Mouse (Mus musculus): ENCODE results near the gene Plcd1. TPM values are rescaled to one million over a fixed set of nuclear protein-coding genes. Genes with fewer than 3 reads are reported as not detected.

Plcd1 gene
- polyA plus RNA-seq, 1 experiment from 2014 or later = 23.8 TPM

- H3K27ac ChIP-seq (ENCODE audit: low read length) = no peak overlapping the region
- WGBS = 68% methylated on average over 11 of the region's 11 CpGs
- no peak overlapping the region for H3K9ac ChIP-seq (ENCODE audit: low read length)
- H3K4me1 ChIP-seq (ENCODE audit: control insufficient read depth, insufficient read depth, low read length) = peaks cover 14% of the 10 kb centered on the region
- ATAC-seq (replicated peaks; ENCODE audit: extremely low read depth, insufficient read depth, low FRiP score) = no peak
- no peaks in the 10 kb centered on the region for H3K9me3 ChIP-seq (replicated peaks; ENCODE audit: control insufficient read depth, low read length)
- H3K36me3 ChIP-seq (ENCODE audit: control insufficient read depth, insufficient read depth) = no peaks in the 10 kb centered on the region
- no peaks in the 10 kb centered on the region for H3K27me3 ChIP-seq (ENCODE audit: control insufficient read depth, insufficient read depth, low read length)
- H3K4me2 ChIP-seq (ENCODE audit: low read depth, low read length) = no peak overlapping the region
- no peak overlapping the region for H3K4me3 ChIP-seq (ENCODE audit: low read length)
Observed at GRCm38 (mm10) chr9:119048182-119048903, 45.0 kb downstream of the Plcd1 start.

- peaks cover 17% of the 10 kb centered on the region for H3K36me3 ChIP-seq (ENCODE audit: control insufficient read depth, insufficient read depth)
- 90% methylated on average over 15 of the region's 15 CpGs for WGBS
Observed at GRCm38 (mm10) chr9:119040101-119040775, 53.1 kb downstream of the Plcd1 start.

GRCm38 (mm10) chr9:119038574-119038973 lies 54.7 kb downstream of the Plcd1 start:
- no peak overlapping the region for H3K9ac ChIP-seq (ENCODE audit: low read length)
- peaks cover 21% of the 10 kb centered on the region for H3K36me3 ChIP-seq (ENCODE audit: control insufficient read depth, insufficient read depth)
- H3K27me3 ChIP-seq (ENCODE audit: control insufficient read depth, insufficient read depth, low read length) = no peaks in the 10 kb centered on the region
- H3K4me3 ChIP-seq (ENCODE audit: low read length) = no peak overlapping the region
- H3K4me1 ChIP-seq (ENCODE audit: control insufficient read depth, insufficient read depth, low read length) = peaks cover 10% of the 10 kb centered on the region; the same call in 1 of the 2 replicates
- 69% methylated on average over 3 of the region's 3 CpGs for WGBS
- H3K4me2 ChIP-seq (ENCODE audit: low read depth, low read length) = no peak overlapping the region
- no peak for ATAC-seq (replicated peaks; ENCODE audit: extremely low read depth, insufficient read depth, low FRiP score)
- no peaks in the 10 kb centered on the region for H3K9me3 ChIP-seq (replicated peaks; ENCODE audit: control insufficient read depth, low read length)
- no peak overlapping the region for H3K27ac ChIP-seq (ENCODE audit: low read length)

More at GRCm38 (mm10) chr9:119040101-119040775, 53.1 kb downstream of the Plcd1 start:
- Histone ChIP-seq H3K4me2 (ENCODE audit: low read depth, low read length) (no peak overlapping the region), H3K27ac (ENCODE audit: low read length) (no peak overlapping the region), H3K4me1 (ENCODE audit: control insufficient read depth, insufficient read depth, low read length) (peaks cover 10% of the 10 kb centered on the region; the same call in 1 of the 2 replicates), H3K9me3 (replicated peaks; ENCODE audit: control insufficient read depth, low read length) (no peaks in the 10 kb centered on the region), H3K4me3 (ENCODE audit: low read length) (no peak overlapping the region), H3K27me3 (ENCODE audit: control insufficient read depth, insufficient read depth, low read length) (no peaks in the 10 kb centered on the region), H3K9ac (ENCODE audit: low read length) (no peak overlapping the region)
- no peak for ATAC-seq (replicated peaks; ENCODE audit: extremely low read depth, insufficient read depth, low FRiP score)

GRCm38 (mm10) chr9:119037076-119037730 lies 56.1 kb downstream of the Plcd1 start:
- peaks cover 12% of the 10 kb centered on the region for H3K4me1 ChIP-seq (ENCODE audit: control insufficient read depth, insufficient read depth, low read length)
- peaks cover 18% of the 10 kb centered on the region for H3K36me3 ChIP-seq (ENCODE audit: control insufficient read depth, insufficient read depth)
- H3K9me3 ChIP-seq (replicated peaks; ENCODE audit: control insufficient read depth, low read length) = no peaks in the 10 kb centered on the region
- ATAC-seq (replicated peaks; ENCODE audit: extremely low read depth, insufficient read depth, low FRiP score) = no peak
- no peak overlapping the region for H3K9ac ChIP-seq (ENCODE audit: low read length)
- no peak overlapping the region for H3K4me2 ChIP-seq (ENCODE audit: low read depth, low read length)
- peak overlapping the region; percentile 17; the same call in 1 of the 2 replicates for H3K27ac ChIP-seq (ENCODE audit: low read length)
- WGBS = 56% methylated on average over 15 of the region's 15 CpGs
- no peaks in the 10 kb centered on the region for H3K27me3 ChIP-seq (ENCODE audit: control insufficient read depth, insufficient read depth, low read length)
- H3K4me3 ChIP-seq (ENCODE audit: low read length) = no peak overlapping the region

GRCm38 (mm10) chr9:119035836-119036235 lies 57.5 kb downstream of the Plcd1 start:
- 0 out of 2 replicates have a peak, but pooled peaks have one; percentile 30 for ATAC-seq (replicated peaks; ENCODE audit: extremely low read depth, insufficient read depth, low FRiP score)
- H3K27me3 ChIP-seq (ENCODE audit: control insufficient read depth, insufficient read depth, low read length) = no peaks in the 10 kb centered on the region
- no peak overlapping the region for H3K4me3 ChIP-seq (ENCODE audit: low read length)
- H3K4me2 ChIP-seq (ENCODE audit: low read depth, low read length) = no peak overlapping the region
- no peak overlapping the region for H3K9ac ChIP-seq (ENCODE audit: low read length)
- H3K9me3 ChIP-seq (replicated peaks; ENCODE audit: control insufficient read depth, low read length) = no peaks in the 10 kb centered on the region
- H3K36me3 ChIP-seq (ENCODE audit: control insufficient read depth, insufficient read depth) = peaks cover 18% of the 10 kb centered on the region
- no peak overlapping the region for H3K27ac ChIP-seq (ENCODE audit: low read length)
- peaks cover 16% of the 10 kb centered on the region for H3K4me1 ChIP-seq (ENCODE audit: control insufficient read depth, insufficient read depth, low read length)
- 41% methylated on average over 7 of the region's 7 CpGs for WGBS

- H3K9me3 ChIP-seq (replicated peaks; ENCODE audit: control insufficient read depth, low read length) = no peaks in the 10 kb centered on the region
- no peak for ATAC-seq (replicated peaks; ENCODE audit: extremely low read depth, insufficient read depth, low FRiP score)
Observed at GRCm38 (mm10) chr9:119034676-119035665, 58.3 kb downstream of the Plcd1 start.

GRCm38 (mm10) chr9:119034069-119034468 lies 59.2 kb downstream of the Plcd1 start:
- H3K4me2 ChIP-seq (ENCODE audit: low read depth, low read length) = no peak overlapping the region
- peaks cover 16% of the 10 kb centered on the region for H3K4me1 ChIP-seq (ENCODE audit: control insufficient read depth, insufficient read depth, low read length)
- no peak overlapping the region for H3K27ac ChIP-seq (ENCODE audit: low read length)
- H3K9ac ChIP-seq (ENCODE audit: low read length) = no peak overlapping the region
- H3K4me3 ChIP-seq (ENCODE audit: low read length) = no peak overlapping the region
- ATAC-seq (replicated peaks; ENCODE audit: extremely low read depth, insufficient read depth, low FRiP score) = no peak
- H3K9me3 ChIP-seq (replicated peaks; ENCODE audit: control insufficient read depth, low read length) = no peaks in the 10 kb centered on the region
- WGBS = 89% methylated on average over 8 of the region's 8 CpGs
- H3K27me3 ChIP-seq (ENCODE audit: control insufficient read depth, insufficient read depth, low read length) = no peaks in the 10 kb centered on the region
- peaks cover 24% of the 10 kb centered on the region for H3K36me3 ChIP-seq (ENCODE audit: control insufficient read depth, insufficient read depth)

More at GRCm38 (mm10) chr9:119034676-119035665, 58.3 kb downstream of the Plcd1 start:
- Histone ChIP-seq H3K4me2 (ENCODE audit: low read depth, low read length) (no peak overlapping the region), H3K4me1 (ENCODE audit: control insufficient read depth, insufficient read depth, low read length) (peaks cover 16% of the 10 kb centered on the region), H3K27ac (ENCODE audit: low read length) (no peak overlapping the region), H3K27me3 (ENCODE audit: control insufficient read depth, insufficient read depth, low read length) (no peaks in the 10 kb centered on the region), H3K36me3 (ENCODE audit: control insufficient read depth, insufficient read depth) (peaks cover 26% of the 10 kb centered on the region), H3K9ac (ENCODE audit: low read length) (no peak overlapping the region), H3K4me3 (ENCODE audit: low read length) (no peak overlapping the region)
- 87% methylated on average over 29 of the region's 29 CpGs for WGBS

- H3K4me3 ChIP-seq (ENCODE audit: low read length) = no peak overlapping the region
- no peaks in the 10 kb centered on the region for H3K9me3 ChIP-seq (replicated peaks; ENCODE audit: control insufficient read depth, low read length)
- H3K4me1 ChIP-seq (ENCODE audit: control insufficient read depth, insufficient read depth, low read length) = peaks cover 16% of the 10 kb centered on the region
- ATAC-seq (replicated peaks; ENCODE audit: extremely low read depth, insufficient read depth, low FRiP score) = no peak
- no peak overlapping the region for H3K9ac ChIP-seq (ENCODE audit: low read length)
- no peak overlapping the region for H3K27ac ChIP-seq (ENCODE audit: low read length)
- no peak overlapping the region for H3K4me2 ChIP-seq (ENCODE audit: low read depth, low read length)
- H3K36me3 ChIP-seq (ENCODE audit: control insufficient read depth, insufficient read depth) = peaks cover 21% of the 10 kb centered on the region
- H3K27me3 ChIP-seq (ENCODE audit: control insufficient read depth, insufficient read depth, low read length) = no peaks in the 10 kb centered on the region
- 82% methylated on average over 19 of the region's 19 CpGs for WGBS
Observed at GRCm38 (mm10) chr9:119033111-119033921, 60.0 kb downstream of the Plcd1 start.

All from heart, embryonic 16.5 days (tissue).